Mouse (Mus musculus): ENCODE measurements around the gene Tekt1.

GRCm38 (mm10) chr11:72406079-72406675 lies 43.9 kb upstream of the Tekt1 start:
- TF ChIP-seq GATA1 (IDR thresholded peaks at IDR 0.05; ENCODE audit: borderline replicate concordance, low read length) (no peak), CTCF (IDR thresholded peaks at IDR 0.05; ENCODE audit: low read depth, low read length) (no peak), TAL1 (conservative IDR thresholded peaks at IDR 0.05; ENCODE audit: low read depth, low read length) (no peak)

All from G1E (cell line).